Mouse (Mus musculus): ENCODE results near the gene H2-T23. TPM values are rescaled to one million over a fixed set of nuclear protein-coding genes. Genes with fewer than 3 reads are reported as not detected.
"Not testable (repeated sequence)": the region's sequence is repeated elsewhere in the genome, so short reads cannot be mapped to it uniquely, and the experiment has no call there.

H2-T23 gene
- polyA plus RNA-seq, 1 experiment from 2014 or later = 3.7 TPM

DNA sequence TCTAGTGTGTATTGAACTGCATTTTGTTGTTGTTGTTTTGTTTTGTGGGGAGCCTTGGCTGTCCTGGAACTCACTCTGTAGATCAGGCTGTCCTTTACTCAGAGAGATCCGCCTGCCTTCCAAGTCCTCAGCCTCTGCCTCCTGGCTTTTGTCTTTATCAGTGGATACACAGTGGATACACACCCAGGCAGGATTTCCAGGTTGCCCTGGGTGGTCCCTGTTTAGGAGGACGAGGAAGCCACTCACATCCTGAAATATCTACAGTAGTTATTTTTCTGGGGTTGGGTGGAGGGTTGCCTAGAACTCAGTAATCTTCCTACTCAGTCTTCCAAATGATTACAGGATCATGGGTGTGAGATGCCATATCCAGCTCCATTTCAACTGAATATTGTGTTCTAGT, 13.7 kb downstream of the H2-T23 start:
- Histone ChIP-seq H3K36me3 (ENCODE audit: control insufficient read depth, insufficient read depth, low read length) (peaks cover 5% of the 10 kb centered on the region; the same call in 1 of the 2 replicates), H3K4me3 (ENCODE audit: low read length) (no peak overlapping the region), H3K27ac (ENCODE audit: low read depth, low read length) (no peak overlapping the region), H3K9me3 (ENCODE audit: control insufficient read depth, low read length) (no peaks in the 10 kb centered on the region), H3K27me3 (ENCODE audit: control insufficient read depth, insufficient read depth, low read length) (no peaks in the 10 kb centered on the region), H3K9ac (ENCODE audit: low read depth, low read length) (no peak overlapping the region), H3K4me2 (replicated peaks; ENCODE audit: low read depth, low read length) (no peak overlapping the region), H3K4me1 (ENCODE audit: control insufficient read depth, insufficient read depth, low read length) (peaks cover 3% of the 10 kb centered on the region)
- 74% methylated on average over 2 of the region's 2 CpGs for WGBS
- no peak for ATAC-seq (ENCODE audit: low FRiP score, low TSS enrichment)

DNA sequence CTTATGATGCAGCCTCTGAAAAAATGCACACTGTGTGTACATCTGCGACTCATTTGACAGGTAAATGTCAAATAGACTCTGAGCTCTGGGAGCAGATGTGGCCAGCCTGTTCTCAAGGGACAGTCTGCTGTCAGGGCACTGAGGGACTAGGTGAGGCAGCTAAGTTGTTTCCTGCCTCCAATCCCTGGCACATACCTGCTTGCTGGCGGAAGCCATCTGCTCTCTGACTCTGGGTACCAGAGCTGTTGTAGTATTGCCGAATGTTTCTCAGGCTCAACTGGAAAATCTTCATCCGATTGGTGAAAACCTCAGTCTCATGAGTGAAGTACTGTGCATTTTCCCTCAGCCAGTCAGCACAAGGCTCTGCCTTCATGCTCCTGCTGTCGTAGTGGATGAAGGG, 15.6 kb downstream of the H2-T23 start:
- Histone ChIP-seq H3K4me2 (replicated peaks; ENCODE audit: low read depth, low read length) (no peak overlapping the region), H3K9me3 (ENCODE audit: control insufficient read depth, low read length) (no peaks in the 10 kb centered on the region), H3K9ac (ENCODE audit: low read depth, low read length) (no peak overlapping the region), H3K27ac (ENCODE audit: low read depth, low read length) (no peak overlapping the region), H3K27me3 (ENCODE audit: control insufficient read depth, insufficient read depth, low read length) (no peaks in the 10 kb centered on the region), H3K36me3 (ENCODE audit: control insufficient read depth, insufficient read depth, low read length) (peaks cover 5% of the 10 kb centered on the region; the same call in 1 of the 2 replicates), H3K4me1 (ENCODE audit: control insufficient read depth, insufficient read depth, low read length) (no peaks in the 10 kb centered on the region), H3K4me3 (ENCODE audit: low read length) (no peak overlapping the region)
- WGBS = 92% methylated on average over 5 of the region's 5 CpGs
- no peak for ATAC-seq (ENCODE audit: low FRiP score, low TSS enrichment)

DNA sequence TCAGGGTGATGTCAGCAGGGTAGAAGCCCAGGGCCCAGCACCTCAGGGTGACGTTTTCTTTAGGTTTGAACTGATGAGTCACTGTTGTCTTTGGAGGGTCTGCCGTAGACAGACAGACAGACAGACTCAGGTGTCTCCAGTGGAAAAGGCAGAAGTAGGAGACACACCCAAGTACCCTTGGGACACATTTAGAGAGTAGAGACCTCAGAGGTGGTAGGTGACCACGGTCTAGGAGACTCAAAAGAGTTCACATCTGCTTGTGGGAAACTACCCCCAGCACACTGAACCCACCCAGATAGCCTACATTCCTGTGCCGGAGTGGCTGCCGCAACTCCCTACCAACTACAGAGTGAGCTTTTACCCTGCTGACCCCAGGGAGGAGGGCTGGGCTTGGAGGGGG, 17.7 kb downstream of the H2-T23 start:
- Histone ChIP-seq H3K27me3 (ENCODE audit: control insufficient read depth, insufficient read depth, low read length) (no peaks in the 10 kb centered on the region), H3K9ac (ENCODE audit: low read depth, low read length) (no peak overlapping the region), H3K4me3 (ENCODE audit: low read length) (no peak overlapping the region), H3K9me3 (ENCODE audit: control insufficient read depth, low read length) (no peaks in the 10 kb centered on the region), H3K27ac (ENCODE audit: low read depth, low read length) (no peak overlapping the region), H3K4me2 (replicated peaks; ENCODE audit: low read depth, low read length) (no peak overlapping the region), H3K4me1 (ENCODE audit: control insufficient read depth, insufficient read depth, low read length) (no peaks in the 10 kb centered on the region), H3K36me3 (ENCODE audit: control insufficient read depth, insufficient read depth, low read length) (peaks cover 5% of the 10 kb centered on the region; the same call in 1 of the 2 replicates)
- no peak for ATAC-seq (ENCODE audit: low FRiP score, low TSS enrichment)
- WGBS = 92% methylated on average over 5 of the region's 5 CpGs

DNA sequence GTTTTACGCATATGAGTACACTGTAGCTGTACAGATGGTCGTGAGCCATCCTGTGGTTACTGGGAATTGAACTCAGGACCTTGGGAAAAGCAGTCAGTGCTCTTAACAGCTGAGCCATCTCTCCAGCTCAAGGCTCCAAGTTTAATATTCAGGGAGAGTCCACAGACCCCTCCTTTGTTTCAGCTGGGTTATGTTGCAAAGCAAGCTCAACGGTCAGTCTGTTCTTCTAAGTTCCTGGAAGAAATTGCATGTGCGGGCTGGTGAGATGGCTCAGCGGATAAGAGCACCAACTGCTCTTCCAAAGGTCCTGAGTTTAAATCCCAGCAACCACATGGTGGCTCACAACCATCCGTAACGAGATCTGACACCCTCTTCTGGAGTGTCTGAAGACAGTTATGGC, 28.2 kb downstream of the H2-T23 start:
- not testable (repeated sequence) for H3K4me3 ChIP-seq (ENCODE audit: low read length); H3K9ac ChIP-seq (ENCODE audit: low read depth, low read length)
- WGBS = 92% methylated on average over 7 of the region's 7 CpGs

DNA sequence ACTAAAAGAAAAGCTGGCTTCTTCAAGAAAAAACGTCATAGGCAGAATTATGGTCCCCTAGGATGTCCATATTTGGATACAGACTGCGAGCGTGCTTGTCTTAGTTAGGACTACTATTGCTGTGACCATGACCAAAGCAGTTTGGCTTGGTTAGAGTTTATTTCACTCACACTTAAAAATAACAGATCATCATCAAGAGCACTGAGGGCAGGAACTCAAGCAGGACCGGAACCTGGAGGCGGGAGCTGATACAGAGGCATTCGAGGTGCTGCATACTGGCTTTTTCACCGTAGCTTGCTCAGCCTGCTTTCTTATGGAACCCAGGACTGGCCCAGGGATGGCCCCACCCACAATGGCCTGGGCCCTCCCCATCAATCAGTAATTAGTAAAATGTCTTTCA, 29.3 kb downstream of the H2-T23 start:
- no peaks in the 10 kb centered on the region for H3K4me1 ChIP-seq (ENCODE audit: control insufficient read depth, insufficient read depth, low read length)
- no peak overlapping the region for H3K27ac ChIP-seq (ENCODE audit: low read depth, low read length)
- no peak for ATAC-seq (ENCODE audit: low FRiP score, low TSS enrichment)
- H3K4me3 ChIP-seq (ENCODE audit: low read length) = no peak overlapping the region
- no peak overlapping the region for H3K9ac ChIP-seq (ENCODE audit: low read depth, low read length)
- H3K4me2 ChIP-seq (replicated peaks; ENCODE audit: low read depth, low read length) = no peak overlapping the region
- no peaks in the 10 kb centered on the region for H3K27me3 ChIP-seq (ENCODE audit: control insufficient read depth, insufficient read depth, low read length)
- no peaks in the 10 kb centered on the region for H3K36me3 ChIP-seq (ENCODE audit: control insufficient read depth, insufficient read depth, low read length)
- H3K9me3 ChIP-seq (ENCODE audit: control insufficient read depth, low read length) = peaks cover 8% of the 10 kb centered on the region; the same call in 1 of the 2 replicates
- WGBS = 90% methylated on average over 7 of the region's 7 CpGs

More for the DNA sequence above, 28.2 kb downstream of the H2-T23 start:
- H3K4me2 ChIP-seq (replicated peaks; ENCODE audit: low read depth, low read length); H3K27ac ChIP-seq (ENCODE audit: low read depth, low read length); H3K27me3 ChIP-seq (ENCODE audit: control insufficient read depth, insufficient read depth, low read length); ATAC-seq (ENCODE audit: low FRiP score, low TSS enrichment); H3K4me1 ChIP-seq (ENCODE audit: control insufficient read depth, insufficient read depth, low read length); H3K36me3 ChIP-seq (ENCODE audit: control insufficient read depth, insufficient read depth, low read length); H3K9me3 ChIP-seq (ENCODE audit: control insufficient read depth, low read length): not testable (repeated sequence)

DNA sequence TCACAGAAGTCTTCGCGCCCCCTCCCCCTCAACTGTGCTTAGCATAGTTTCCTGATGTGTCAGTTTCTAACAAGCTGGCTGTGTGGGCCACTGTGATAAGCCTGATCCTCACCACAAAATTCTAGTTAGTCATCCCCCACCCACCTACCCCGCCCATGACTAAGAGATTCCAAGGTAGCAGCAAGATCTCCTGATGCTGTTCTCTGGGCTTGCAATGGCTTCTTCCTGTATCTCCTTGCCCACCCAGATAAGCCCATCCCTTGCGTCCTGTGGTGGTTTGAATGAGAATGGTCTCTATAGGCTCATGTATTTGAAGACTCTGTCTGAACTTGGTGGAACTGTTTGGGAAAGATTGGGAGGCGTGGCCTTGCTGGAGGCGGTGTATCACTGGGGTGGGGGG, 30.7 kb downstream of the H2-T23 start:
- WGBS = 96% methylated on average over 6 of the region's 6 CpGs
- Histone ChIP-seq H3K9me3 (ENCODE audit: control insufficient read depth, low read length) (peaks cover 8% of the 10 kb centered on the region; the same call in 1 of the 2 replicates), H3K4me3 (ENCODE audit: low read length) (no peak overlapping the region), H3K4me1 (ENCODE audit: control insufficient read depth, insufficient read depth, low read length) (no peaks in the 10 kb centered on the region), H3K4me2 (replicated peaks; ENCODE audit: low read depth, low read length) (no peak overlapping the region), H3K27ac (ENCODE audit: low read depth, low read length) (no peak overlapping the region), H3K36me3 (ENCODE audit: control insufficient read depth, insufficient read depth, low read length) (no peaks in the 10 kb centered on the region), H3K9ac (ENCODE audit: low read depth, low read length) (no peak overlapping the region), H3K27me3 (ENCODE audit: control insufficient read depth, insufficient read depth, low read length) (no peaks in the 10 kb centered on the region)
- ATAC-seq (ENCODE audit: low FRiP score, low TSS enrichment) = no peak

DNA sequence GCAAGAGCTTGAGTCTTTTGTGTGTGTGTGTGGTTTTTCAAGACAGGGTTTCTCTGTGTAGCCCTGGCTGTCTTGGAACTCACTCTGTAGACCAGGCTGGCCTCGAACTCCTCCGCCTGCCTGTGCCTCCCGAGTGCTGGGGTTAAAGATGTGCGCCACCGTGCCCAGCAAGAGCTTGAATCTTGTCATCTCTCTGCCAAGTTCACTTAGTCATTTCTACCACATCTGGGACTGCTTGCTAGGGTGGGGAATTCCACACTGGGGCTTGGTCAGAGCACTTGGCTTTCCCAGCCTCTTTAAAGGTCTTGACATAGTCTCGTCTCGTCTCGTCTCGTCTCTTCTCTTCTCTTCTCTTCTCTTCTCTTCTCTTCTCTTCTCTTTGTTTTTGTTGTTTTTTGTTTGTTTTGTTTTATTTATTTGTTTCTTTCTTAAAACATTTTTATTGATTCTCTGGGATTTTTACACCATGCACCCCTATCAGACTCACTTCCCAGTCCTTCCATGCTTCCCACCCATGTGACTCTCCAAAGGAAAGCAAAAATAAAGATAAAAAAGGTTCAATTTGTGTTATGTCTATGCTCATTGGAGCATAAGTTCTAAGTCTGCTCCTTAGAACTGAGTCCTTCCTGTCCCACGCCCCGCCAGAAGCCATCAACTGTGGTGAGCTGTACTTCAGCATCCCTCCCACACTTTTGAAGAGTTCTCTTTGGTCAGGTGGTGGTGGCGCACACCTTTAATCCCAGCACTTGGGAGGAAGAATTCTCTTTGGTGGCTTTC, 31.3 kb downstream of the H2-T23 start:
- Histone ChIP-seq H3K4me3 (ENCODE audit: low read length) (no peak overlapping the region), H3K9ac (ENCODE audit: low read depth, low read length) (no peak overlapping the region), H3K36me3 (ENCODE audit: control insufficient read depth, insufficient read depth, low read length) (no peaks in the 10 kb centered on the region), H3K27me3 (ENCODE audit: control insufficient read depth, insufficient read depth, low read length) (no peaks in the 10 kb centered on the region), H3K4me1 (ENCODE audit: control insufficient read depth, insufficient read depth, low read length) (no peaks in the 10 kb centered on the region), H3K9me3 (ENCODE audit: control insufficient read depth, low read length) (peaks cover 4% of the 10 kb centered on the region; the same call in 1 of the 2 replicates), H3K27ac (ENCODE audit: low read depth, low read length) (no peak overlapping the region), H3K4me2 (replicated peaks; ENCODE audit: low read depth, low read length) (no peak overlapping the region)
- ATAC-seq (ENCODE audit: low FRiP score, low TSS enrichment) = no peak
- WGBS = 88% methylated on average over 12 of the region's 12 CpGs

DNA sequence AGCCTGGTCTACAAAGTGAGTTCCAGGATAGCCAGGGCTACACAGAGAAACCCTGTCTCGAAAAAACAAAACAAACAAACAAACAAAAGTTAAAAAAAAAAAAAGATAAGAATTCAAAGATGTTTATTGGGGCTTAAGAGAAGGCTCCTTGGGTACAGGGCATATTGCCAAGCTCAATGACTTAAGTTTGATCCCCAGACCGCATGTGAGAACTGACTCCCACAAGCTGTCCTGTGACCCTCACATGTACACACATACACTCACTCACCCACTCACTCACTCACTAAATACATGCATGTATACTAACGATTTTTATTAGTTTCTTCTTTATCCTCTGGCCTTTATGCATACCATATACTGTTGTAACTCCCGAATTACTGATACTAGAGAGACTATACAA, 32.3 kb downstream of the H2-T23 start:
- 0 out of 2 replicates have a peak, but pooled peaks cover 4% of the 10 kb centered on the region for H3K4me1 ChIP-seq (ENCODE audit: control insufficient read depth, insufficient read depth, low read length)
- 77% methylated on average over 4 of the region's 4 CpGs for WGBS
- no peaks in the 10 kb centered on the region for H3K27me3 ChIP-seq (ENCODE audit: control insufficient read depth, insufficient read depth, low read length)
- H3K27ac ChIP-seq (ENCODE audit: low read depth, low read length) = no peak overlapping the region
- no peak overlapping the region for H3K4me3 ChIP-seq (ENCODE audit: low read length)
- H3K9me3 ChIP-seq (ENCODE audit: control insufficient read depth, low read length) = no peaks in the 10 kb centered on the region
- H3K4me2 ChIP-seq (replicated peaks; ENCODE audit: low read depth, low read length) = no peak overlapping the region
- H3K9ac ChIP-seq (ENCODE audit: low read depth, low read length) = no peak overlapping the region
- no peaks in the 10 kb centered on the region for H3K36me3 ChIP-seq (ENCODE audit: control insufficient read depth, insufficient read depth, low read length)
- no peak for ATAC-seq (ENCODE audit: low FRiP score, low TSS enrichment)

DNA sequence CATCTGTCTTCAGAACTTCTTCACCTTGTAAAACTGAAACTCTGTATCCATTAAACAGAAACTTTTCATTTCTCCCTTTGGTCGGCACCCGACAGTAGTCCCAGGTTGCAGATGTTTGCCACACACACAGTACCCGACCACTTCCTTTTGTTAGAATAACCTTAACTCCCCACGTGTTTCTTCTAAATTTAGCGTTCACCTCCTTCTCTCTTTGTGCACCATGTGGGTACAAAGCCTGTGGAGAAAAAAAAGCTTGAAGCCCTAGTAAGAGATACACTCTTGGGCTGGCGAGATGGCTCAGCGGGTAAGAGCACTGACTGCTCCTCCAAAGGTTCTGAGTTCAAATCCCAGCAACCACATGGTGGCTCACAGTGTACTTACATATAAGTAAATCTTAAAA, 33.3 kb downstream of the H2-T23 start:
- no peak overlapping the region for H3K4me2 ChIP-seq (replicated peaks; ENCODE audit: low read depth, low read length)
- H3K27ac ChIP-seq (ENCODE audit: low read depth, low read length) = no peak overlapping the region
- ATAC-seq (ENCODE audit: low FRiP score, low TSS enrichment) = no peak
- no peak overlapping the region for H3K4me3 ChIP-seq (ENCODE audit: low read length)
- no peaks in the 10 kb centered on the region for H3K9me3 ChIP-seq (ENCODE audit: control insufficient read depth, low read length)
- no peaks in the 10 kb centered on the region for H3K36me3 ChIP-seq (ENCODE audit: control insufficient read depth, insufficient read depth, low read length)
- H3K9ac ChIP-seq (ENCODE audit: low read depth, low read length) = no peak overlapping the region
- WGBS = 87% methylated on average over 7 of the region's 7 CpGs
- 0 out of 2 replicates have a peak, but pooled peaks cover 5% of the 10 kb centered on the region for H3K4me1 ChIP-seq (ENCODE audit: control insufficient read depth, insufficient read depth, low read length)
- no peaks in the 10 kb centered on the region for H3K27me3 ChIP-seq (ENCODE audit: control insufficient read depth, insufficient read depth, low read length)

Data from kidney, embryonic 14.5 days (tissue).